Mouse (Mus musculus) heart, adult 2 months (tissue): ENCODE measurements around the gene Zfp408. TPM values are rescaled to one million over a fixed set of nuclear protein-coding genes. Genes with fewer than 3 reads are reported as not detected.

Experiments used
- DNase-seq, 2 experiments: peaks; one replicate each; pipeline ENCODE4 v3.0.0; 2021
- H3K27ac ChIP-seq: fragments of 200-600 bp; 2 replicates; pipeline ENCODE4 v1.8.1; 2022
- H3K27me3 ChIP-seq: fragments of 200-500 bp; 2 replicates; pipeline ENCODE4 v1.6.1; 2012; ENCODE audit warnings: mild to moderate bottlenecking, low read length, inconsistent platforms, mixed read lengths; ENCODE audit not compliant: control insufficient read depth, insufficient read depth
- H3K36me3 ChIP-seq: fragments of 200-500 bp; 2 replicates; pipeline ENCODE4 v1.6.1; 2012; ENCODE audit warnings: low read length, inconsistent platforms; ENCODE audit not compliant: control insufficient read depth, insufficient read depth
- H3K4me1 ChIP-seq: fragments of 200-500 bp; 2 replicates; pipeline ENCODE4 v1.6.1; 2011; ENCODE audit warnings: low read length; ENCODE audit not compliant: control insufficient read depth, insufficient read depth
- H3K4me3 ChIP-seq: fragments of 200-600 bp; 2 replicates; pipeline ENCODE4 v1.8.1; 2022
- H3K79me2 ChIP-seq: fragments of 200-500 bp; replicated peaks from 2 replicates; pipeline ENCODE4 v1.6.1; 2012; ENCODE audit warnings: mild to moderate bottlenecking, inconsistent platforms, low read length, moderate library complexity, mixed read lengths; ENCODE audit not compliant: control insufficient read depth, insufficient read depth
- H3K9ac ChIP-seq: fragments of 200-500 bp; 2 replicates; pipeline ENCODE4 v1.6.1; 2012; ENCODE audit warnings: low read depth, mild to moderate bottlenecking, control low read depth, inconsistent platforms, low read length, mixed read lengths
- CTCF ChIP-seq: fragments of 200-600 bp; IDR thresholded peaks from 2 replicates; pipeline ENCODE4 v1.8.1; 2022; ENCODE audit warnings: antibody characterized with exemption, mild to moderate bottlenecking, moderate library complexity
- EP300 ChIP-seq: fragments of 200-500 bp; IDR thresholded peaks from 2 replicates; pipeline ENCODE4 v1.6.1; 2011; ENCODE audit warnings: low read depth, low read length, control low read depth; ENCODE audit not compliant: insufficient read depth
- POLR2A ChIP-seq: fragments of 200-500 bp; IDR thresholded peaks from 2 replicates; pipeline ENCODE4 v1.6.1; 2011; ENCODE audit warnings: mild to moderate bottlenecking, low read depth, low read length, control low read depth; ENCODE audit not compliant: insufficient read depth
- WGBS: fragments of 180-500 bp; shearing (Covaris S2); methylation state at CpG from one replicate; pipeline ENCODE4 v1.1.7; 2018; 5-methylcytosine and 5-hydroxymethylcytosine counted together
- intact Hi-C: fragments of 180-260 bp; cut with DNase I; formaldehyde crosslinking; loops from one replicate; pipeline ENCODE4 v1.15.1; 2025
- polyA plus RNA-seq: library from polyadenylated mRNA; depleted of rRNA; stranded (reverse); fragments of >200 nt; gene quantifications from 2 replicates; pipeline ENCODE4 v1.2.3, GENCODE M21; 2012
- total RNA-seq, 2 experiments: library from RNA; stranded (reverse); gene quantifications; 2 replicates each; pipeline ENCODE4 v1.2.3; 2021

The Zfp408 gene
- total and polyA plus RNA-seq, 3 experiments, result 4.0 to 5.3 (median 4.2) TPM

DNA sequence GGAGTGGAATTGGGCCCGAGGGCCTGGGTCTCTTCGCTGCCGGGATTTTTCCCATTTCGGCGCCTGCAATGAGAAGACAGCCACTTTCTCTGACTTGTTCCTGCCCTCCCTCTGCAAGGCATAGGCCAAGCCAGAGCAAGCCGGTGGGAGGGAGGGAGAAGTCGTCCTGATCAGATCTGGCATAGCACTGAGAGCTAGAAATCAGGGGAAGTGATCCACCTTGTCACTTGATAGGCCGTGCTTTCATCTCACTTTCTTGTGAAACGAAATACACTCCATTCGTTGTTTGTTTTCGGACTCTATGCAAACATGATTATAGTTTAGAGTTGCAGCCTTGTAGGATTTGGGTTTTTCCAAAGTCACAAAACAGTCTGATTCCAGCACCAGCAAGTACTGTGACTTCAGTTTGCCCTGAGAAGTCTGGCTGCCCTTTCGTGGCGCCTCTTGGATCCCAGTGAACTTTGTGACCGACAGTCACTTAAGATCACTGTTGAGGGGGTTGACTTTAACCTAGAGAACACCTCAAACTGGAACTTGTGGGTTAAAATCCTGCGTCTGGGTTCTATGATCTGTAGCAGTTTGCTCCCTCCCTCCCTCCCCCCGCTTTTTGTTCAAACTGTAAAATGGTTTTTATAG, 887 bp upstream of the Zfp408 start:
- intact Hi-C loops, result loop anchor here (1.0 kb wide), 1 partner anchor 60 kb away; the partner anchor contains the start of genes Atg13 and Harbi1
- no peak for DNase-seq
- no peaks in the 10 kb centered on the region for H3K27me3 ChIP-seq
- H3K9ac ChIP-seq, result peak overlapping the region; percentile 94
- 3% methylated on average over 16 of the region's 16 CpGs for WGBS
- H3K79me2 ChIP-seq, result 0 out of 2 replicates have a peak, but pooled peaks cover 2% of the 10 kb centered on the region
- TF ChIP-seq EP300, result no peak; the same call in 1 of the 2 replicates
- TF ChIP-seq CTCF, result no peak
- TF ChIP-seq POLR2A, result no peak
- H3K36me3 ChIP-seq, result no peaks in the 10 kb centered on the region
- peak overlapping the region; percentile 70 for H3K4me3 ChIP-seq
- H3K27ac ChIP-seq, result peak overlapping the region; percentile 94
- peaks cover 9% of the 10 kb centered on the region for H3K4me1 ChIP-seq

GRCm38 (mm10) chr2:91649152-91649551, 439 bp downstream of the Zfp408 start:
- DNase-seq, result peak; percentile 13 to 39
- 2% methylated on average over 15 of the region's 15 CpGs for WGBS
- intact Hi-C loops, result no loop called here
- Histone ChIP-seq H3K27ac (peak overlapping the region; percentile 94), H3K9ac (peak overlapping the region; percentile 71), H3K27me3 (no peaks in the 10 kb centered on the region), H3K4me3 (peak overlapping the region; percentile 70), H3K36me3 (no peaks in the 10 kb centered on the region), H3K4me1 (peaks cover 9% of the 10 kb centered on the region), H3K79me2 (0 out of 2 replicates have a peak, but pooled peaks cover 2% of the 10 kb centered on the region)
- TF ChIP-seq CTCF, result no peak

- Histone ChIP-seq H3K79me2 (0 out of 2 replicates have a peak, but pooled peaks cover 2% of the 10 kb centered on the region), H3K27me3 (no peaks in the 10 kb centered on the region), H3K4me1 (peaks cover 3% of the 10 kb centered on the region; the same call in 1 of the 2 replicates), H3K27ac (no peak overlapping the region), H3K4me3 (no peak overlapping the region), H3K36me3 (no peaks in the 10 kb centered on the region), H3K9ac (no peak overlapping the region)
- intact Hi-C loops, result no loop called here
- no peak for TF ChIP-seq POLR2A
- peak; percentile 87 for TF ChIP-seq CTCF
- WGBS, result 34% methylated on average over 1 of the region's 1 CpGs
- DNase-seq, result peak; percentile 31 to 70
These were observed 2.9 kb downstream of the Zfp408 start for GRCm38 (mm10) chr2:91646733-91647132.

- 94% methylated on average over 11 of the region's 11 CpGs for WGBS
- H3K27me3 ChIP-seq, result no peaks in the 10 kb centered on the region
- no peaks in the 10 kb centered on the region for H3K36me3 ChIP-seq
These were observed 3.8 kb downstream of the Zfp408 start for GRCm38 (mm10) chr2:91645811-91646210.

GRCm38 (mm10) chr2:91645354-91645753, 4.2 kb downstream of the Zfp408 start:
- intact Hi-C loops, result no loop called here
- WGBS, result 98% methylated on average over 15 of the region's 15 CpGs
- TF ChIP-seq POLR2A, result no peak
- TF ChIP-seq EP300, result no peak
- no peak for TF ChIP-seq CTCF
- Histone ChIP-seq H3K36me3 (no peaks in the 10 kb centered on the region), H3K4me3 (no peak overlapping the region), H3K9ac (no peak overlapping the region), H3K4me1 (0 out of 2 replicates have a peak, but pooled peaks cover 1% of the 10 kb centered on the region), H3K27ac (no peak overlapping the region), H3K79me2 (0 out of 2 replicates have a peak, but pooled peaks cover under 1% of the 10 kb centered on the region), H3K27me3 (no peaks in the 10 kb centered on the region)
- no peak for DNase-seq

More at GRCm38 (mm10) chr2:91645811-91646210, 3.8 kb downstream of the Zfp408 start:
- no peak for DNase-seq
- Histone ChIP-seq H3K4me3 (no peak overlapping the region), H3K9ac (no peak overlapping the region), H3K4me1 (0 out of 2 replicates have a peak, but pooled peaks cover 1% of the 10 kb centered on the region), H3K79me2 (0 out of 2 replicates have a peak, but pooled peaks cover 2% of the 10 kb centered on the region), H3K27ac (no peak overlapping the region)
- no peak for TF ChIP-seq CTCF
- no peak for TF ChIP-seq EP300
- intact Hi-C loops, result no loop called here

- Histone ChIP-seq H3K36me3 (no peaks in the 10 kb centered on the region), H3K4me3 (no peak overlapping the region), H3K27ac (no peak overlapping the region), H3K79me2 (no peaks in the 10 kb centered on the region), H3K9ac (no peak overlapping the region), H3K4me1 (0 out of 2 replicates have a peak, but pooled peaks cover 1% of the 10 kb centered on the region), H3K27me3 (no peaks in the 10 kb centered on the region)
- WGBS, result 92% methylated on average over 11 of the region's 11 CpGs
- intact Hi-C loops, result no loop called here
- DNase-seq, result no peak
- TF ChIP-seq EP300 (no peak), CTCF (no peak), POLR2A (no peak)
These were observed 5.6 kb downstream of the Zfp408 start for GRCm38 (mm10) chr2:91644021-91644420.
